8 mouse cellular contexts compared by ENCODE assay signal in the genomic region with DNA sequence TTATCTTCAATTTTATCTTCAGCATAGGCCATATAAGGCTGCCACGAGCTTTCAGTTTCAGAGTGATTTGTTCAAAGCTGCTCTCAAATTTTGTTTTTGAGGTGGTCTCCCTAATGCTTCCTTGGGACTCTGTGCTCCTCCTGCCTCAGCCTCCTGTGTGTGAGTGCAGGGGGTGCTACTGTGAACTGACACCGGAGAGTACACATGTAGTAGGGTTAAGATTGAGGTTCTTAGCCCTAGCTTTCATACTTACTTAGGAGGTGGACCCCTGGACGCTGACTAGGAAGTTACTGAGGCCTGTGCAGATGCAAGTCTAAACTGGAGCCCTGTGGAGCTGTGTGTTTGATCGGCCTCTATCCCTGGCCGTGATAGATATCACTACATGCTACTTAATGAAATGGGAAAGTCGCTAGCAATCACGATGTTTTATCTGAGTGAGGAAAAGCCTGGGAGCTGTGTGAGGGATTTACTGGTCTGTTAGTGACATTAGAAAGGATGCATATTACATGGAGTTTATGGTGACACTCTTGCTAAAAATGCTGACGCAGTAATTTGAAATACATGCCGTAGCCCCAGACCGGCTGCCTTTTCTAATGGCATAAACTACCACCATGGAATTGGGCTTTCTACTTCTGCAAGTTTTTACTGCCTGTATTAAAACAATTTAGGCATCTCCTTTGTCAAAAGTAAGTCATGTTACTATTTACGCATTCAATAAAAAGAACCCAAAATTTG. TPM values are rescaled to one million over a fixed set of nuclear protein-coding genes. Genes with fewer than 3 reads are reported as not detected.
DNase-seq lines count a peak whose midpoint lies in the region; TF ChIP-seq lines count a peak whose summit lies in the region.

No protein-coding gene starts in this region.

- peak overlapping the region; percentile 67 for H3K4me2 ChIP-seq in myocyte (ENCODE audit: low read depth)

- H3K27ac ChIP-seq in left cerebral cortex, adult 2 months: peak overlapping the region; percentile 95

- no peak for TF ChIP-seq POLR2A in myocyte (IDR thresholded peaks at IDR 0.05; ENCODE audit: insufficient read length, low read depth)

- DNase-seq in left cerebral cortex, adult 2 months (ENCODE audit: extremely low spot score in 1 of 2, low spot score in 2 of 2): no peak
- DNase-seq in left cerebral cortex, postnatal 36 days (ENCODE audit: low spot score in 2 of 2): no peak
- peak; percentile 40 for DNase-seq in c-Kit-positive CD71-positive TER-119-positive erythroid progenitor cells, embryonic 14.5 days (ENCODE audit: low spot score)
- DNase-seq in induced T-regulatory cell, adult 2 months (ENCODE audit: low read depth): peak; percentile 67
- DNase-seq in left cerebral cortex, adult 18-20 months (ENCODE audit: low spot score in 2 of 2): no peak
- no peak for DNase-seq in embryo, embryonic 10 days (ENCODE audit: low spot score)
- no peak for DNase-seq in lung, adult 18-20 months

- H3K79me2 ChIP-seq in myocyte (ENCODE audit: control insufficient read depth, insufficient read depth): peaks cover 58% of the 10 kb centered on the region

- no peaks in the 10 kb centered on the region for H3K27me3 ChIP-seq in myocyte (ENCODE audit: control insufficient read depth, insufficient read depth, insufficient read length)

- peaks cover 14% of the 10 kb centered on the region for H3K36me3 ChIP-seq in myocyte (ENCODE audit: control insufficient read depth, insufficient read depth)

- H3K4me3 ChIP-seq in left cerebral cortex, adult 2 months: peak overlapping the region; percentile 98
- H3K4me3 ChIP-seq in myocyte: peak overlapping the region; percentile 79

- no peak for TF ChIP-seq CTCF in left cerebral cortex, adult 2 months (IDR thresholded peaks at IDR 0.05)

- intact Hi-C loops in left cerebral cortex, adult 2 months (cut with DNase I): no loop called here
- intact Hi-C loops in left cerebral cortex, postnatal 36 days (cut with DNase I): no loop called here

- H3ac ChIP-seq in myocyte (ENCODE audit: control insufficient read depth, insufficient read length): peak overlapping the region; percentile 77

TF ChIP-seq in myocyte, 11 proteins besides CTCF, POLR2A, EP300 and RAD21:
- TF ChIP-seq MYOD1 (IDR thresholded peaks at IDR 0.05; ENCODE audit: control insufficient read depth in 1 of 3, insufficient read length in 2 of 3, low read depth in 2 of 3) (no peak), MAX (IDR thresholded peaks at IDR 0.05; ENCODE audit: low read depth) (no peak), REST (IDR thresholded peaks at IDR 0.05; ENCODE audit: insufficient read depth, insufficient read length) (no peak), TCF12 (IDR thresholded peaks at IDR 0.05; ENCODE audit: insufficient read depth, poor library complexity, severe bottlenecking) (no peak), CEBPB (IDR thresholded peaks at IDR 0.05; ENCODE audit: insufficient read depth, poor library complexity, severe bottlenecking) (no peak), E2F4 (IDR thresholded peaks at IDR 0.05; ENCODE audit: insufficient read depth) (no peak), MYOG (IDR thresholded peaks at IDR 0.05; ENCODE audit: control insufficient read depth in 1 of 3, insufficient read depth in 1 of 3, insufficient read length in 2 of 3, low read depth in 2 of 3) (no peak), SRF (IDR thresholded peaks at IDR 0.05; ENCODE audit: control insufficient read depth, insufficient read length, low read depth) (no peak), POLR2AphosphoS2 (IDR thresholded peaks at IDR 0.05; ENCODE audit: insufficient read length, low read depth) (no peak), USF1 (IDR thresholded peaks at IDR 0.05; ENCODE audit: low read depth) (no peak), TCF3 (IDR thresholded peaks at IDR 0.05; ENCODE audit: insufficient read length, low read depth) (no peak)
TF ChIP-seq in myocyte: peak in this region for 0.

RNA-seq across cellular contexts. Expression of a gene that starts 2.0 kb away (rescaled TPM):
- 100 to 1,000 TPM; 178 to 183 TPM for total RNA-seq in left cerebral cortex, adult 2 months (2021)
- 100 to 1,000 TPM; 178 to 184 TPM for total RNA-seq in left cerebral cortex, postnatal 36 days (2021)
- polyA plus RNA-seq in myocyte (2012; fragmentation: generic; extraction: Trizol): 54.7 TPM
- 100 to 1,000 TPM; 189 to 191 TPM for total RNA-seq in left cerebral cortex, adult 18-20 months (2021)

RNA-seq across cellular contexts. Expression of a gene that starts 32.1 kb away (rescaled TPM):
- total RNA-seq in left cerebral cortex, adult 2 months (2021): 10 to 100 TPM; 68.9 to 75.7 TPM
- total RNA-seq in left cerebral cortex, postnatal 36 days (2021): 10 to 100 TPM; 66.7 to 74.0 TPM
- polyA plus RNA-seq in myocyte (2012; fragmentation: generic; extraction: Trizol): 0.08 TPM
- total RNA-seq in left cerebral cortex, adult 18-20 months (2021): 10 to 100 TPM; 71.7 to 83.2 TPM

RNA-seq across cellular contexts. Expression of a gene that starts 32.1 kb away (rescaled TPM):
- 10 to 100 TPM; 29.4 to 31.0 TPM for total RNA-seq in left cerebral cortex, adult 2 months (2021)
- total RNA-seq in left cerebral cortex, postnatal 36 days (2021): 10 to 100 TPM; 24.5 to 29.4 TPM
- polyA plus RNA-seq in myocyte (2012; fragmentation: generic; extraction: Trizol): 0.20 TPM
- total RNA-seq in left cerebral cortex, adult 18-20 months (2021): 10 to 100 TPM; 28.8 to 33.0 TPM

Comparison
In these comparisons a context has a peak if more than half of its experiments do, and no peak if none do; other contexts are left out.
1. DNase-seq: peak in c-Kit-positive CD71-positive TER-119-positive erythroid progenitor cells, embryonic 14.5 days (single experiment) and induced T-regulatory cell, adult 2 months (single experiment); none in left cerebral cortex, adult 2 months (0 of 2), left cerebral cortex, postnatal 36 days (0 of 2), left cerebral cortex, adult 18-20 months (0 of 2), embryo, embryonic 10 days (single experiment) and lung, adult 18-20 months (0 of 2).